Mouse (Mus musculus) liver, embryonic 14.5 days (tissue): ENCODE measurements around the gene Wdr86.
"Not testable (repeated sequence)": the region's sequence is repeated elsewhere in the genome, so short reads cannot be mapped to it uniquely, and the experiment has no call there.

Source experiments
- CTCF ChIP-seq: IDR thresholded peaks from 2 replicates; pipeline ENCODE4 v1.5.1; 2016; ENCODE audit warnings: antibody characterized with exemption, low read depth, control low read depth
- EP300 ChIP-seq: IDR thresholded peaks from 2 replicates; pipeline ENCODE4 v1.6.1; 2016; ENCODE audit warnings: antibody characterized with exemption, low read depth

DNA sequence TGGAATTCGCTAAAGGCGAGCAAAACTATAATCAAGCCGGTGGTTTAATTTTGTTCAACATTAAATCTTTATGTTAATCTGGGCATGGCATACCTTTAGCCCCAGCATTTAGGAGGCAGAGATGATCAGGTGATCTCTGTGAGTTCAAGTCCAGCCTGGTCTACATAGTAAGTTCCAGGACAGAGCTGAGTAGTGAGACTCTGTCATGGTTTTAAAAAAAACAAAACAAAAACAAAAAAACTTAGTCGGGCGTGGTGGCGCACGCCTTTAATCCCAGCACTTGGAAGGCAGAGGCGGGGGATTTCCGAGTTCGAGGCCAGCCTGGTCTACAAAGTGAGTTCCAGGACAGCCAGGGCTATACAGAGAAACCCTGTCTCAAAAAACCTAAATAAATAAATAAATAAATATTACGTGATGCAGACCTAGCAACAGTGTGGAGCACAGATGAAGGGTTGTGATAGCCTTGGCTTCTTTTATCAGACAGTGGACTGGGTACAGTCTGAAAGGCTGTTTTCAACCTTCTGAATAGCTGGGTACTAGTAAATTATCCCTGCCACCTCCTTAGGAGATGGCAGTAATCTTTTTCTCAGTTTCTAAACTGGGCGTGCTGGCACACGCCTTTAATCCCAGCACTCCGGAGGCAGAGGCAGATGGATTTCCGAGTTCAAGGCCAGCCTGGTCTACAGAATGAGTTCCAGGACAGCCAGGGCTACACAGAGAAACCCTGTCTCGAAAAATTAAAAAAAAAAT is 43.7 kb downstream of the Wdr86 start:
- not testable (repeated sequence) for TF ChIP-seq EP300, CTCF
